Mouse (Mus musculus) G1E (cell line): Measurements from ENCODE around the gene Grin2b. TPM values are rescaled to one million over a fixed set of nuclear protein-coding genes. Genes with fewer than 3 reads are reported as not detected.
"Not testable (repeated sequence)": the region's sequence is repeated elsewhere in the genome, so short reads cannot be mapped to it uniquely, and the experiment has no call there.

Experiments used
- ATAC-seq: 2 replicates; pipeline ENCODE4 v1.8.0; 2016; ENCODE audit warnings: mild to moderate bottlenecking; ENCODE audit not compliant: insufficient number of reproducible peaks, poor library complexity, low FRiP score, severe bottlenecking; ENCODE audit errors: extremely low read depth
- DNase-seq: peaks from one replicate; pipeline ENCODE4 v3.0.0; 2012; ENCODE audit warnings: low spot score
- H3K27me3 ChIP-seq: 2 replicates; pipeline ENCODE4 v1.6.1; 2012; ENCODE audit warnings: mild to moderate bottlenecking, low read length, inconsistent platforms; ENCODE audit not compliant: insufficient read depth
- H3K36me3 ChIP-seq: replicated peaks from 2 replicates; pipeline ENCODE3; 2012; ENCODE audit warnings: mild to moderate bottlenecking, inconsistent platforms
- H3K4me1 ChIP-seq: 2 replicates; pipeline ENCODE4 v1.6.1; 2012; ENCODE audit warnings: low read depth, low read length, inconsistent platforms, mixed read lengths; ENCODE audit not compliant: insufficient read depth
- H3K4me3 ChIP-seq: 2 replicates; pipeline ENCODE4 v1.5.1; 2012; ENCODE audit warnings: low read depth, mild to moderate bottlenecking, inconsistent platforms, low read length, moderate library complexity, mixed read lengths
- H3K9me3 ChIP-seq: replicated peaks from 2 replicates; pipeline ENCODE4 v1.6.1; 2012; ENCODE audit warnings: inconsistent platforms
- CTCF ChIP-seq: IDR thresholded peaks from 2 replicates; pipeline ENCODE4 v1.5.1; 2012; ENCODE audit warnings: low read depth, low read length, inconsistent platforms, mixed read lengths
- GATA1 ChIP-seq: IDR thresholded peaks from 2 replicates; pipeline ENCODE4 v1.6.1; 2012; ENCODE audit warnings: borderline replicate concordance, low read length, inconsistent platforms, mixed read lengths
- GATA2 ChIP-seq: IDR thresholded peaks from 2 replicates; pipeline ENCODE4 v1.6.1; 2012; ENCODE audit warnings: low read depth, low read length, inconsistent platforms, borderline replicate concordance
- POLR2AphosphoS5 ChIP-seq: IDR thresholded peaks from 2 replicates; pipeline ENCODE4 v1.6.1; 2012; ENCODE audit warnings: low read depth, low read length, inconsistent platforms; ENCODE audit not compliant: insufficient replicate concordance
- TAL1 ChIP-seq: conservative IDR thresholded peaks from 2 replicates; pipeline ENCODE4 v1.6.1; 2012; ENCODE audit warnings: low read depth, low read length, inconsistent platforms, mixed read lengths
- polyA plus RNA-seq: library from polyadenylated mRNA; stranded (reverse); fragments of >175 nt; gene quantifications from 2 replicates; pipeline ENCODE4 v1.2.3, GENCODE M21; 2012
- total RNA-seq, 2 experiments: library from RNA; stranded (forward) in 1 of 2; stranded (reverse) in 1 of 2; fragments of 200-1000 nt in 1 of 2; fragments of >200 nt in 1 of 2; fragmentation: Nextera tagmentation in 1 of 2; gene quantifications; 2 replicates each; pipeline ENCODE4 v1.2.3; 2014 to 2017

Grin2b gene
- total and polyA plus RNA-seq, 3 experiments: 0.05 TPM; not detected in 2

GRCm38 (mm10) chr6:135827317-135827716 is 346.0 kb downstream of the Grin2b start:
- Histone ChIP-seq H3K27me3 (no peaks in the 10 kb centered on the region), H3K4me3 (no peak overlapping the region), H3K4me1 (no peaks in the 10 kb centered on the region), H3K36me3 (no peaks in the 10 kb centered on the region), H3K9me3 (peaks cover 59% of the 10 kb centered on the region)
- DNase-seq (no peak), ATAC-seq (no peak)
- TF ChIP-seq TAL1: no peak
- TF ChIP-seq GATA1: no peak
- no peak for TF ChIP-seq POLR2AphosphoS5
- TF ChIP-seq CTCF: no peak
- TF ChIP-seq GATA2: no peak

- H3K4me1 ChIP-seq, H3K27me3 ChIP-seq, H3K36me3 ChIP-seq, ATAC-seq, DNase-seq, H3K4me3 ChIP-seq: not testable (repeated sequence)
- peaks cover 59% of the 10 kb centered on the region for H3K9me3 ChIP-seq
These were observed 346.5 kb downstream of the Grin2b start for GRCm38 (mm10) chr6:135826776-135827175.

GRCm38 (mm10) chr6:135817391-135817790 is 355.9 kb downstream of the Grin2b start:
- Histone ChIP-seq H3K9me3 (peaks cover 53% of the 10 kb centered on the region), H3K27me3 (no peaks in the 10 kb centered on the region), H3K4me3 (no peak overlapping the region), H3K36me3 (no peaks in the 10 kb centered on the region), H3K4me1 (no peaks in the 10 kb centered on the region)
- TF ChIP-seq POLR2AphosphoS5: no peak
- no peak for TF ChIP-seq GATA1
- TF ChIP-seq TAL1: no peak
- no peak for TF ChIP-seq CTCF
- TF ChIP-seq GATA2: no peak
- DNase-seq (no peak), ATAC-seq (no peak)

GRCm38 (mm10) chr6:135813755-135814154 is 359.6 kb downstream of the Grin2b start:
- Histone ChIP-seq H3K4me1 (no peaks in the 10 kb centered on the region), H3K9me3 (peaks cover 40% of the 10 kb centered on the region), H3K36me3 (no peaks in the 10 kb centered on the region), H3K4me3 (no peak overlapping the region), H3K27me3 (no peaks in the 10 kb centered on the region)
- DNase-seq (no peak), ATAC-seq (no peak)
- TF ChIP-seq GATA2: no peak
- no peak for TF ChIP-seq POLR2AphosphoS5
- TF ChIP-seq CTCF: no peak
- no peak for TF ChIP-seq GATA1
- no peak for TF ChIP-seq TAL1

- peaks cover 46% of the 10 kb centered on the region for H3K9me3 ChIP-seq
- no peak for DNase-seq
- no peak for ATAC-seq
- no peak overlapping the region for H3K4me3 ChIP-seq
- TF ChIP-seq GATA2 (no peak), POLR2AphosphoS5 (no peak), GATA1 (no peak), TAL1 (no peak), CTCF (no peak)
- no peaks in the 10 kb centered on the region for H3K36me3 ChIP-seq
- H3K4me1 ChIP-seq: no peaks in the 10 kb centered on the region
- H3K27me3 ChIP-seq: no peaks in the 10 kb centered on the region
These were observed 367.9 kb downstream of the Grin2b start for GRCm38 (mm10) chr6:135805436-135805835.

GRCm38 (mm10) chr6:135799949-135800348 is 373.4 kb downstream of the Grin2b start:
- H3K4me1 ChIP-seq: no peaks in the 10 kb centered on the region
- DNase-seq (no peak), ATAC-seq (no peak)
- no peak overlapping the region for H3K4me3 ChIP-seq
- peaks cover 61% of the 10 kb centered on the region for H3K9me3 ChIP-seq
- H3K36me3 ChIP-seq: no peaks in the 10 kb centered on the region
- no peaks in the 10 kb centered on the region for H3K27me3 ChIP-seq
- no peak for TF ChIP-seq CTCF
- TF ChIP-seq GATA1: no peak
- no peak for TF ChIP-seq GATA2
- no peak for TF ChIP-seq POLR2AphosphoS5
- no peak for TF ChIP-seq TAL1

GRCm38 (mm10) chr6:135798202-135798992 is 374.9 kb downstream of the Grin2b start:
- no peak for ATAC-seq
- H3K9me3 ChIP-seq: peaks cover 66% of the 10 kb centered on the region
- no peak for DNase-seq
- TF ChIP-seq GATA1: no peak
- TF ChIP-seq POLR2AphosphoS5: no peak
- H3K36me3 ChIP-seq: no peaks in the 10 kb centered on the region
- H3K4me3 ChIP-seq: no peak overlapping the region
- no peaks in the 10 kb centered on the region for H3K27me3 ChIP-seq
- no peaks in the 10 kb centered on the region for H3K4me1 ChIP-seq
